Mouse (Mus musculus) limb, embryonic 14.5 days (tissue): ENCODE data around the gene Itih5. TPM values are rescaled to one million over a fixed set of nuclear protein-coding genes. Genes with fewer than 3 reads are reported as not detected.
A peak's percentile ranks its signal among the peaks of the same experiment; 100 is the strongest.

ENCODE experiments used
- ATAC-seq: fragments of 200-750 bp; cut with Nextera tagmentation; 2 replicates; pipeline ENCODE4 v1.8.0; 2017; ENCODE audit warnings: low read depth, moderate number of reproducible peaks, moderate TSS enrichment; ENCODE audit not compliant: low FRiP score
- DNase-seq: peaks from one replicate; pipeline ENCODE4 v3.0.0-alpha.2; 2015; ENCODE audit warnings: low spot score
- H3K27ac ChIP-seq: fragments of 300-500 bp; sonication (generic); replicated peaks from 2 replicates; pipeline ENCODE4 v1.5.1; 2014; ENCODE audit warnings: low read depth, mild to moderate bottlenecking, low read length, moderate library complexity, mixed read lengths
- H3K27me3 ChIP-seq: fragments of 300-500 bp; sonication (generic); 2 replicates; pipeline ENCODE4 v1.6.1; 2014; ENCODE audit warnings: low read length, mixed read lengths; ENCODE audit not compliant: control insufficient read depth, insufficient read depth
- H3K36me3 ChIP-seq: fragments of 300-500 bp; sonication (generic); 2 replicates; pipeline ENCODE4 v1.6.1; 2014; ENCODE audit warnings: mild to moderate bottlenecking, low read length, moderate library complexity, mixed read lengths; ENCODE audit not compliant: control insufficient read depth, insufficient read depth
- H3K4me1 ChIP-seq: fragments of 300-500 bp; sonication (generic); 2 replicates; pipeline ENCODE4 v1.6.1; 2014; ENCODE audit warnings: antibody characterized with exemption, low read length, mixed read lengths; ENCODE audit not compliant: control insufficient read depth, insufficient read depth
- H3K4me2 ChIP-seq: fragments of 300-500 bp; sonication (generic); replicated peaks from 2 replicates; pipeline ENCODE4 v1.6.1; 2014; ENCODE audit warnings: low read depth, mild to moderate bottlenecking, low read length, moderate library complexity; ENCODE audit not compliant: severe bottlenecking
- H3K4me3 ChIP-seq: fragments of 300-500 bp; sonication (generic); replicated peaks from 2 replicates; pipeline ENCODE4 v1.5.1; 2014; ENCODE audit warnings: low read length
- H3K9ac ChIP-seq: fragments of 300-500 bp; sonication (generic); 2 replicates; pipeline ENCODE4 v1.6.1; 2014; ENCODE audit warnings: mild to moderate bottlenecking, low read depth, low read length, moderate library complexity; ENCODE audit not compliant: severe bottlenecking
- H3K9me3 ChIP-seq: fragments of 300-500 bp; sonication (generic); 2 replicates; pipeline ENCODE4 v1.6.1; 2016; ENCODE audit warnings: low read length; ENCODE audit not compliant: control insufficient read depth
- POLR2A ChIP-seq: fragments of 200-500 bp; IDR thresholded peaks from 2 replicates; pipeline ENCODE4 v1.8.0; 2012; ENCODE audit warnings: inconsistent platforms, mild to moderate bottlenecking, moderate library complexity, borderline replicate concordance; ENCODE audit not compliant: insufficient read depth, insufficient read length; ENCODE audit errors: extremely low read depth
- WGBS: fragments of 180-500 bp; shearing (Covaris S2); extraction: QIAGEN DNeasy Blood & Tissue Kit; methylation state at CpG from one replicate; pipeline ENCODE4 v1.1.7; 2014; 5-methylcytosine and 5-hydroxymethylcytosine counted together
- polyA plus RNA-seq, 2 experiments: library from polyadenylated mRNA; depleted of rRNA in 1 of 2; stranded (reverse) in 1 of 2; unstranded in 1 of 2; fragments of >200 nt; fragmentation: Nextera tagmentation in 1 of 2; extraction: Ambion mirVana in 1 of 2; gene quantifications; 2 replicates each; pipeline versions ENCODE4 v1.2.1 to v1.2.3; 2012 to 2014

Itih5 gene
- polyA plus RNA-seq, 2 experiments: 13.5 to 15.8 TPM

- Histone ChIP-seq H3K27ac (no peak overlapping the region), H3K36me3 (no peaks in the 10 kb centered on the region), H3K27me3 (no peaks in the 10 kb centered on the region), H3K4me1 (peaks cover 5% of the 10 kb centered on the region; the same call in 1 of the 2 replicates), H3K4me3 (0 out of 2 replicates have a peak overlapping the region, but pooled peaks have one; percentile 10), H3K4me2 (peak overlapping the region; percentile 26), H3K9ac (no peak overlapping the region), H3K9me3 (no peaks in the 10 kb centered on the region)
- no peak for TF ChIP-seq POLR2A
- DNase-seq (no peak), ATAC-seq (no peak)
- WGBS: 5% methylated on average over 11 of the region's 11 CpGs
Observed at GRCm38 (mm10) chr2:10295908-10296307, 142.5 kb downstream of the Itih5 start.

- Histone ChIP-seq H3K9ac (no peak overlapping the region), H3K27me3 (no peaks in the 10 kb centered on the region), H3K27ac (no peak overlapping the region), H3K4me3 (no peak overlapping the region), H3K4me1 (peaks cover 5% of the 10 kb centered on the region; the same call in 1 of the 2 replicates), H3K4me2 (no peak overlapping the region), H3K36me3 (no peaks in the 10 kb centered on the region), H3K9me3 (no peaks in the 10 kb centered on the region)
- no peak for ATAC-seq
- DNase-seq: no peak
- no peak for TF ChIP-seq POLR2A
- WGBS: 52% methylated on average over 7 of the region's 7 CpGs
Observed at GRCm38 (mm10) chr2:10300244-10300643, 146.9 kb downstream of the Itih5 start.

- Histone ChIP-seq H3K27me3 (no peaks in the 10 kb centered on the region), H3K4me3 (no peak overlapping the region), H3K27ac (no peak overlapping the region), H3K4me1 (peaks cover 4% of the 10 kb centered on the region; the same call in 1 of the 2 replicates), H3K9ac (no peak overlapping the region), H3K36me3 (no peaks in the 10 kb centered on the region), H3K9me3 (no peaks in the 10 kb centered on the region), H3K4me2 (peak overlapping the region; percentile 38)
- ATAC-seq (no peak), DNase-seq (no peak)
- TF ChIP-seq POLR2A: no peak
- 41% methylated on average over 10 of the region's 10 CpGs for WGBS
Observed at GRCm38 (mm10) chr2:10300771-10301170, 147.4 kb downstream of the Itih5 start.

- DNase-seq (no peak), ATAC-seq (no peak)
- no peak overlapping the region for H3K4me2 ChIP-seq
- H3K4me3 ChIP-seq: no peak overlapping the region
- no peaks in the 10 kb centered on the region for H3K27me3 ChIP-seq
- H3K27ac ChIP-seq: no peak overlapping the region
- WGBS: 49% methylated on average over 3 of the region's 3 CpGs
- no peaks in the 10 kb centered on the region for H3K4me1 ChIP-seq
- no peak for TF ChIP-seq POLR2A
- H3K9ac ChIP-seq: no peak overlapping the region
- H3K36me3 ChIP-seq: no peaks in the 10 kb centered on the region
- H3K9me3 ChIP-seq: no peaks in the 10 kb centered on the region
Observed at GRCm38 (mm10) chr2:10301391-10301790, 148.0 kb downstream of the Itih5 start.

GRCm38 (mm10) chr2:10301997-10302396 is 148.6 kb downstream of the Itih5 start:
- H3K9me3 ChIP-seq: no peaks in the 10 kb centered on the region
- H3K27me3 ChIP-seq: no peaks in the 10 kb centered on the region
- no peaks in the 10 kb centered on the region for H3K36me3 ChIP-seq
- no peaks in the 10 kb centered on the region for H3K4me1 ChIP-seq
- 92% methylated on average over 9 of the region's 9 CpGs for WGBS
- H3K4me2 ChIP-seq: no peak overlapping the region
- no peak for DNase-seq
- no peak for TF ChIP-seq POLR2A
- no peak overlapping the region for H3K4me3 ChIP-seq
- no peak for ATAC-seq
- H3K27ac ChIP-seq: no peak overlapping the region
- H3K9ac ChIP-seq: no peak overlapping the region

DNA sequence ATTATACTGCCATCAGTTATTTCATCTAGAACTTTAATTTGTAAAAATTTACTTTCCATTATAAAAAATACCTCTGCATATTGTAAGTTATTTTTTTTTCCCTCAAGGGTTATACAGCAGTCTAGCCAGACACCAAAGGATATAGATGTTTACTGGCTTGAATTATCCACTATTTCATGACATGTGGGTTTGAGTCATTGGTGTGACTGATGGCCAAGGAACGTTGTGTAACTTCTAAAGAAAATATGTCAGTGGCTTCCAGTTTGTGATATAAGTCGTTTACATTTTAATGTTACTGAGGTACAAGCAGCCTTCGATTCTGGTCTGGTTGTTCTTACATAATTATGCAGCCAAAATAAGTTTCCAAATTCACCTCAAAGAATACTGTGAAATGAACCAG is 151.5 kb downstream of the Itih5 start:
- Histone ChIP-seq H3K9me3 (no peaks in the 10 kb centered on the region), H3K27ac (no peak overlapping the region), H3K4me1 (no peaks in the 10 kb centered on the region), H3K9ac (no peak overlapping the region), H3K4me3 (no peak overlapping the region), H3K36me3 (no peaks in the 10 kb centered on the region), H3K4me2 (no peak overlapping the region), H3K27me3 (no peaks in the 10 kb centered on the region)
- no peak for TF ChIP-seq POLR2A
- WGBS: 72% methylated on average over 3 of the region's 3 CpGs
- no peak for ATAC-seq
- no peak for DNase-seq

Other genes with a start within 250 kb of the Itih5 start
- gene Taf3, start 105.0 kb upstream of the Itih5 start, polyA plus RNA-seq (2012; rRNA removed): 8.4 and 9.2 TPM in 2 replicates
- gene Taf3, start 105.0 kb upstream of the Itih5 start, polyA plus RNA-seq (2014; fragmentation: Nextera tagmentation; extraction: Ambion mirVana): 12.4 and 14.5 TPM in 2 replicates
- gene Atp5c1, start 73.1 kb upstream of the Itih5 start, polyA plus RNA-seq (2012; rRNA removed): 320 and 334 TPM in 2 replicates
- 568 and 578 TPM in 2 replicates for gene Atp5c1, start 73.1 kb upstream of the Itih5 start, polyA plus RNA-seq (2014; fragmentation: Nextera tagmentation; extraction: Ambion mirVana)
- 11.0 and 18.5 TPM in 2 replicates for gene Kin, start 73.0 kb upstream of the Itih5 start, polyA plus RNA-seq (2012; rRNA removed)
- 25.3 and 27.4 TPM in 2 replicates for gene Kin, start 73.0 kb upstream of the Itih5 start, polyA plus RNA-seq (2014; fragmentation: Nextera tagmentation; extraction: Ambion mirVana)
- gene Itih2, start 22.2 kb upstream of the Itih5 start, polyA plus RNA-seq (2012; rRNA removed): 0.27 and 0.43 TPM in 2 replicates
- gene Itih2, start 22.2 kb upstream of the Itih5 start, polyA plus RNA-seq (2014; fragmentation: Nextera tagmentation; extraction: Ambion mirVana): 0.19 TPM in 1 of 2 replicates, not detected in the other
- gene Sfmbt2, start 216.9 kb downstream of the Itih5 start, polyA plus RNA-seq (2012; rRNA removed): 2.2 and 2.5 TPM in 2 replicates
- gene Sfmbt2, start 216.9 kb downstream of the Itih5 start, polyA plus RNA-seq (2014; fragmentation: Nextera tagmentation; extraction: Ambion mirVana): 2.5 and 3.0 TPM in 2 replicates